Mouse (Mus musculus): Measurements from ENCODE around the gene Epha7. TPM values are rescaled to one million over a fixed set of nuclear protein-coding genes. Genes with fewer than 3 reads are reported as not detected.

The Epha7 gene
- polyA plus RNA-seq, 1 experiment from 2014 or later, result 1.7 TPM

DNA sequence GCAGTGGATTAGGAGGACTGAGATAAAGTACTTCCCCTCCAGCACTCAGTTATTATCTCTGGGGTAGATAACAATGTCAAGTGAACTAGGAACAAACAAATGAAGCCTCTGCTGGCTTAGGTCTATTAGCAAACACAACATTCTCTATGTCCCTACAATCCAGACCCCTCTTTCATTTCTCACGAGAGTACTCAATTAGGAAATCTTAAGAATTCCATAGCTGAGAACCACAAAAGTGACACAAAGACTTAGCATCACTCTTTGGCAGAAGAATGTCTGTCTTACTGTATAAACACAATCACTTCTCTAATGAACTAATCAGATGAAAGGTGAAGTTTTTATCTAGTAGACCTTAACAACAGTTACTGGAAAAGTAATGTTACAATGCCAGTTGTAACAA is 10.7 kb downstream of the Epha7 start:
- Histone ChIP-seq H3K27me3 (ENCODE audit: control insufficient read depth, insufficient read depth, low read depth, low read length) (no peaks in the 10 kb centered on the region), H3K9ac (ENCODE audit: low read depth, low read length) (no peak overlapping the region), H3K4me3 (ENCODE audit: low read depth, low read length) (no peak overlapping the region), H3K4me2 (ENCODE audit: low read depth, low read length) (no peak overlapping the region), H3K4me1 (ENCODE audit: control insufficient read depth, low read depth, low read length) (no peaks in the 10 kb centered on the region), H3K36me3 (ENCODE audit: control insufficient read depth, insufficient read depth) (no peaks in the 10 kb centered on the region), H3K27ac (ENCODE audit: low read length) (no peak overlapping the region), H3K9me3 (replicated peaks; ENCODE audit: control insufficient read depth, low read length) (no peaks in the 10 kb centered on the region)
- WGBS (ENCODE audit: insufficient replicate concordance), result 29% methylated on average over 1 of the region's 1 CpGs
- ATAC-seq (ENCODE audit: low read depth), result no peak

- no peaks in the 10 kb centered on the region for H3K4me1 ChIP-seq (ENCODE audit: control insufficient read depth, low read depth, low read length)
- no peak overlapping the region for H3K4me3 ChIP-seq (ENCODE audit: low read depth, low read length)
- no peak overlapping the region for H3K27ac ChIP-seq (ENCODE audit: low read length)
- H3K27me3 ChIP-seq (ENCODE audit: control insufficient read depth, insufficient read depth, low read depth, low read length), result no peaks in the 10 kb centered on the region
- H3K9me3 ChIP-seq (replicated peaks; ENCODE audit: control insufficient read depth, low read length), result no peaks in the 10 kb centered on the region
- WGBS (ENCODE audit: insufficient replicate concordance), result 61% methylated on average over 7 of the region's 7 CpGs
- no peak for ATAC-seq (ENCODE audit: low read depth)
- no peaks in the 10 kb centered on the region for H3K36me3 ChIP-seq (ENCODE audit: control insufficient read depth, insufficient read depth)
- H3K4me2 ChIP-seq (ENCODE audit: low read depth, low read length), result no peak overlapping the region
- H3K9ac ChIP-seq (ENCODE audit: low read depth, low read length), result no peak overlapping the region
These were observed 11.7 kb downstream of the Epha7 start for GRCm38 (mm10) chr4:28824616-28825015.

DNA sequence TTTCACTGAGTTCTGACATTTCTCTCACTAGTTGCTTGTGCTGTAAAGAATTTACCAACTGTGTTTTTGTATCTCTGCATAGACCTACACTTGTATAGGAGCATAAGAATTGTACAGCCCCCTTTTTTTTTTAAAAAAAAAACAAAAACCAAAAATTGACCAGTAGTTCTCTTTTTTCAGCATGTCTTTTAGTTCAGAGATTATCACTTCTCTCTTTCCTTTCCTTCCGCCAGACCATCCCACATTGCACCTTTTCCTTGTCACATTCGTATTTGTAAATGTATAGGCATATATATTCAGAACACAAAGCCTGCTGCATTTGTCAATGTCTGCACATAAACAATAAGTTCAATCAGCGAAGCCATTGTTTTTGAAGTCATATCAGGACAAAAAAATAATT is 24.7 kb downstream of the Epha7 start:
- H3K9me3 ChIP-seq (replicated peaks; ENCODE audit: control insufficient read depth, low read length), result no peaks in the 10 kb centered on the region
- no peaks in the 10 kb centered on the region for H3K27me3 ChIP-seq (ENCODE audit: control insufficient read depth, insufficient read depth, low read depth, low read length)
- no peak overlapping the region for H3K4me3 ChIP-seq (ENCODE audit: low read depth, low read length)
- no peak overlapping the region for H3K9ac ChIP-seq (ENCODE audit: low read depth, low read length)
- no peak overlapping the region for H3K27ac ChIP-seq (ENCODE audit: low read length)
- 47% methylated on average over 3 of the region's 3 CpGs for WGBS (ENCODE audit: insufficient replicate concordance)
- H3K4me2 ChIP-seq (ENCODE audit: low read depth, low read length), result no peak overlapping the region
- H3K4me1 ChIP-seq (ENCODE audit: control insufficient read depth, low read depth, low read length), result no peaks in the 10 kb centered on the region
- ATAC-seq (ENCODE audit: low read depth), result no peak
- no peaks in the 10 kb centered on the region for H3K36me3 ChIP-seq (ENCODE audit: control insufficient read depth, insufficient read depth)

GRCm38 (mm10) chr4:28846311-28846710 is 33.4 kb downstream of the Epha7 start:
- Histone ChIP-seq H3K9me3 (replicated peaks; ENCODE audit: control insufficient read depth, low read length) (no peaks in the 10 kb centered on the region), H3K4me1 (ENCODE audit: control insufficient read depth, low read depth, low read length) (no peaks in the 10 kb centered on the region), H3K4me2 (ENCODE audit: low read depth, low read length) (no peak overlapping the region), H3K4me3 (ENCODE audit: low read depth, low read length) (no peak overlapping the region), H3K27me3 (ENCODE audit: control insufficient read depth, insufficient read depth, low read depth, low read length) (no peaks in the 10 kb centered on the region), H3K27ac (ENCODE audit: low read length) (no peak overlapping the region), H3K9ac (ENCODE audit: low read depth, low read length) (no peak overlapping the region), H3K36me3 (ENCODE audit: control insufficient read depth, insufficient read depth) (no peaks in the 10 kb centered on the region)
- ATAC-seq (ENCODE audit: low read depth), result no peak
- 51% methylated on average over 4 of the region's 4 CpGs for WGBS (ENCODE audit: insufficient replicate concordance)

DNA sequence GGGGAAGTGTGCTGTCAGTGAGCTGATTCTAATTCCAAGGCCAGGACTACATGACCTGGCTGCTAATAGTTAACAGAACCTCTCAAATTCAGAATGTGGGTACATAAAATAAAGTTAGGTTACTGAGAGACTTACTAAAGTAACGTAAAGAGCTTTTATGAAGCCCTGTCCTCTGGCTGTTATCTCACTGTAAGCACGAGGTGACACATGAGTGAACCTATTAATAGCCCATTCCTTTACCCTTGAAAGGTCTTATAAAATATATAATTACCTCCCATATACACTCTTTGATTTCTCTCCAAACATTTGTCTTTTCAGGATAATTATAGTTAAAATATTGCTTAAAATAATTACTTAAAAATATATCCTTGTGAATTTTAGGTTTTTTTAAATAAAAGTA is 37.5 kb downstream of the Epha7 start:
- H3K27ac ChIP-seq (ENCODE audit: low read length), result no peak overlapping the region
- H3K36me3 ChIP-seq (ENCODE audit: control insufficient read depth, insufficient read depth), result no peaks in the 10 kb centered on the region
- no peaks in the 10 kb centered on the region for H3K9me3 ChIP-seq (replicated peaks; ENCODE audit: control insufficient read depth, low read length)
- H3K4me3 ChIP-seq (ENCODE audit: low read depth, low read length), result no peak overlapping the region
- no peaks in the 10 kb centered on the region for H3K27me3 ChIP-seq (ENCODE audit: control insufficient read depth, insufficient read depth, low read depth, low read length)
- H3K9ac ChIP-seq (ENCODE audit: low read depth, low read length), result no peak overlapping the region
- H3K4me2 ChIP-seq (ENCODE audit: low read depth, low read length), result no peak overlapping the region
- WGBS (ENCODE audit: insufficient replicate concordance), result 43% methylated on average over 2 of the region's 2 CpGs
- no peak for ATAC-seq (ENCODE audit: low read depth)
- H3K4me1 ChIP-seq (ENCODE audit: control insufficient read depth, low read depth, low read length), result no peaks in the 10 kb centered on the region

DNA sequence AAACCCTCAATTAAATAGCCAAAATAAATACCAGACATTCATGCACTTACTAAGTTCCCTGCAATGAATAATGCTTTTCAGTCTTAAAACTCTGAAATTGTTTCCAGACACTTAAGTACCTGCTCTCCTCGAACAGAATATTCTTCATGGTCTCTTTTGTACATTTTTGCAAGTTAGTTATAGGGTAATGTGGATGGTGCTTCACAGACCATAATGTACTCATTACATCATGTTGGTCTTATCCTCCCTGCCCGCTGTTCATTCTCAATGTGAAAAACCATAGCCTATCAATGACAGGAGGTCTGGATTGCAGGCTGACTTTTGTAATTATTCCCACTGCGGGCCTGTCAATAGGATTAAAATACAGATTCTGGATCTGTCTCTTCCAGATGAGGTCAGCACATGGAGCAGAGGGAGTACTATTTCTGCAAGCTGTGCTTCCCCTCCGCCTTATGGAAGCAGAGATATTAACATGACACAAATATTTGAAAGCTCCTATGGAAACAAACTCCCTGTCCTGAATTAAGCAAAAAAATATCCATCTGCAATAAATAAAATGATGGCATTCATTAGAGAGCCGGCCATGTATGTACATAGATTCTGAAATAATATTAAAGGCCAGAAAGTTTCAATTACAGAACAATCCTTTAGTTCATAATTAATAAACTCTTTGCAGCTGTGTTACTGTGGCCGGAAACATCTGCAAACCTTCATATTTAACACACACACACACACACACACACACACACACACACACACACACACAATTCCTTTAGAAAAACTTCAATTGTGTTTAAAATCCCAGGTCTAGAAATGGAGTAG is 50.1 kb downstream of the Epha7 start:
- WGBS (ENCODE audit: insufficient replicate concordance), result 62% methylated on average over 6 of the region's 6 CpGs
- no peaks in the 10 kb centered on the region for H3K36me3 ChIP-seq (ENCODE audit: control insufficient read depth, insufficient read depth)
- no peaks in the 10 kb centered on the region for H3K27me3 ChIP-seq (ENCODE audit: control insufficient read depth, insufficient read depth, low read depth, low read length)
- ATAC-seq (ENCODE audit: low read depth), result no peak
- no peak overlapping the region for H3K4me2 ChIP-seq (ENCODE audit: low read depth, low read length)
- H3K9me3 ChIP-seq (replicated peaks; ENCODE audit: control insufficient read depth, low read length), result no peaks in the 10 kb centered on the region
- H3K4me3 ChIP-seq (ENCODE audit: low read depth, low read length), result no peak overlapping the region
- no peak overlapping the region for H3K27ac ChIP-seq (ENCODE audit: low read length)
- no peaks in the 10 kb centered on the region for H3K4me1 ChIP-seq (ENCODE audit: control insufficient read depth, low read depth, low read length)
- H3K9ac ChIP-seq (ENCODE audit: low read depth, low read length), result no peak overlapping the region

GRCm38 (mm10) chr4:28866411-28866810 is 53.5 kb downstream of the Epha7 start:
- Histone ChIP-seq H3K4me2 (ENCODE audit: low read depth, low read length) (no peak overlapping the region), H3K4me3 (ENCODE audit: low read depth, low read length) (no peak overlapping the region), H3K36me3 (ENCODE audit: control insufficient read depth, insufficient read depth) (no peaks in the 10 kb centered on the region), H3K4me1 (ENCODE audit: control insufficient read depth, low read depth, low read length) (no peaks in the 10 kb centered on the region), H3K27ac (ENCODE audit: low read length) (no peak overlapping the region), H3K9me3 (replicated peaks; ENCODE audit: control insufficient read depth, low read length) (no peaks in the 10 kb centered on the region), H3K27me3 (ENCODE audit: control insufficient read depth, insufficient read depth, low read depth, low read length) (no peaks in the 10 kb centered on the region), H3K9ac (ENCODE audit: low read depth, low read length) (no peak overlapping the region)
- WGBS (ENCODE audit: insufficient replicate concordance), result 59% methylated on average over 2 of the region's 2 CpGs
- no peak for ATAC-seq (ENCODE audit: low read depth)

DNA sequence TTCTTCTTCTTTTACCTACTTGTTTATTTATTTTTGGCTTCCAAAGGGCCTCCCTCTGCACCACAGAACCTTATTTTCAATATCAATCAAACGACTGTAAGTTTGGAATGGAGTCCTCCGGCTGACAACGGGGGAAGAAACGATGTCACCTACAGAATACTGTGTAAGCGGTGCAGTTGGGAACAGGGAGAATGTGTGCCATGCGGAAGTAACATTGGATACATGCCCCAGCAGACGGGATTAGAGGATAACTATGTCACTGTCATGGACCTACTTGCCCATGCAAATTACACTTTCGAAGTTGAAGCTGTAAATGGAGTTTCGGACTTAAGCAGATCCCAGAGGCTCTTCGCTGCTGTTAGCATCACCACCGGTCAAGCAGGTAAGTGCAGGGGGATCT is 58.7 kb downstream of the Epha7 start:
- no peaks in the 10 kb centered on the region for H3K9me3 ChIP-seq (replicated peaks; ENCODE audit: control insufficient read depth, low read length)
- H3K27ac ChIP-seq (ENCODE audit: low read length), result no peak overlapping the region
- no peak for ATAC-seq (ENCODE audit: low read depth)
- H3K4me3 ChIP-seq (ENCODE audit: low read depth, low read length), result no peak overlapping the region
- H3K27me3 ChIP-seq (ENCODE audit: control insufficient read depth, insufficient read depth, low read depth, low read length), result no peaks in the 10 kb centered on the region
- H3K9ac ChIP-seq (ENCODE audit: low read depth, low read length), result no peak overlapping the region
- 71% methylated on average over 11 of the region's 11 CpGs for WGBS (ENCODE audit: insufficient replicate concordance)
- H3K4me2 ChIP-seq (ENCODE audit: low read depth, low read length), result no peak overlapping the region
- H3K4me1 ChIP-seq (ENCODE audit: control insufficient read depth, low read depth, low read length), result no peaks in the 10 kb centered on the region
- no peaks in the 10 kb centered on the region for H3K36me3 ChIP-seq (ENCODE audit: control insufficient read depth, insufficient read depth)

DNA sequence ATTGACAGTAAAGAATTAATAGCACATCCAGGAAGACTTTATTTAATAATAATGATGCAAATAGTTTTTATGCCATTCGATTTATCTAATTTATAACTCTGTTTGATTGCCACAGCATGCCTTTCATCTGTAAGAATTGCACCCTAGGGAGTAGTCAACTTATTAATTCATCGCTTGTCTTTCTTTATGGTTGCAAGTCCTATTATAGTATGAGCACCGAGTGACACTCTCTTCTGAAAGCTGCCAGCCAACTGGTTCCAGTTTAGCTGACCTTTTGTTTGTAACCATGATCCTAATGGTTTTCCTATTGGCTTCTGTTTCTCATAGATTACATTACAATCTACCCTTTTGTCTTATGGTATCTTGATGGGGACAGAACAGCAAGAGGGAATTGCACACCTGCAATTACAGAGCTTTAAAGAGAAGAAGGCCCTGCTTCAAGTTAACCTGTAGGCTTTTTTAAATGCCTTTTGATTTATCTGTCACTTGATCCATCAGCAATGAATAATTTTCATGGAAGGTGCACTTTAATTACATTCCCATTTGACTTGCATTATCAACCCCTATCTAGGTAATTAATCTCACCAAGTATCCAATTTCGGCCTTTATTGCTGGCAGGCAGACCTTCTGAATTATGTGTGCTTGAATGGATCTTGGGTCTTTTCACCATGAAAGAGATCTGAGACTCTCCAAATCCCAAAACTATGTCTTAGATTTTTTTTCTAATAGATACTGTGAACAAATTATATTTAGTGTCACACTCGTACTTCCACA is 68.5 kb downstream of the Epha7 start:
- Histone ChIP-seq H3K36me3 (ENCODE audit: control insufficient read depth, insufficient read depth) (no peaks in the 10 kb centered on the region), H3K27ac (ENCODE audit: low read length) (no peak overlapping the region), H3K4me2 (ENCODE audit: low read depth, low read length) (no peak overlapping the region), H3K27me3 (ENCODE audit: control insufficient read depth, insufficient read depth, low read depth, low read length) (no peaks in the 10 kb centered on the region), H3K9ac (ENCODE audit: low read depth, low read length) (no peak overlapping the region), H3K4me3 (ENCODE audit: low read depth, low read length) (no peak overlapping the region), H3K9me3 (replicated peaks; ENCODE audit: control insufficient read depth, low read length) (no peaks in the 10 kb centered on the region), H3K4me1 (ENCODE audit: control insufficient read depth, low read depth, low read length) (no peaks in the 10 kb centered on the region)
- 58% methylated on average over 5 of the region's 5 CpGs for WGBS (ENCODE audit: insufficient replicate concordance)
- ATAC-seq (ENCODE audit: low read depth), result no peak

All from liver, embryonic 16.5 days (tissue).